Mouse (Mus musculus): ENCODE data around the gene Grrp1.
A peak's percentile ranks its signal among the peaks of the same experiment; 100 is the strongest.

GRCm38 (mm10) chr4:134263191-134263590 lies 9.3 kb upstream of the Grrp1 start:
- TF ChIP-seq POLR2A (IDR thresholded peaks at IDR 0.05; ENCODE audit: borderline replicate concordance, low read depth, low read length): no peak
- peak; percentile 90 for TF ChIP-seq CTCF (IDR thresholded peaks at IDR 0.05; ENCODE audit: low read depth, low read length)

All from bone marrow macrophage, adult 2 months (primary cell).